Mouse (Mus musculus): ENCODE measurements around the gene Krtap1-4. TPM values are rescaled to one million over a fixed set of nuclear protein-coding genes. Genes with fewer than 3 reads are reported as not detected.
"Not testable (repeated sequence)": the region's sequence is repeated elsewhere in the genome, so short reads cannot be mapped to it uniquely, and the experiment has no call there.

The Krtap1-4 gene
- not detected in 2 replicates for polyA plus RNA-seq (2015; fragmentation: Nextera tagmentation; extraction: Ambion mirVana)

- no peak within 1 kb of the TSS for H3K4me3 ChIP-seq (replicated peaks)
- H3K4me1 ChIP-seq: no peaks in the 10 kb centered on the region
- ATAC-seq (replicated peaks; ENCODE audit: low FRiP score): no peak
- H3K9me3 ChIP-seq (replicated peaks): no peaks in the 10 kb centered on the region
- no peak within 1 kb of the TSS for H3K27ac ChIP-seq
- H3K36me3 ChIP-seq: no peaks in the 10 kb centered on the region
- no peak within 1 kb of the TSS for H3K4me2 ChIP-seq
- WGBS: 81% methylated on average over 5 of the region's 5 CpGs
- H3K27me3 ChIP-seq: no peaks in the 10 kb centered on the region
- no peak within 1 kb of the TSS for H3K9ac ChIP-seq
These were observed at the start of gene Krtap1-4 for GRCm38 (mm10) chr11:99583245-99583704. Gene Krtap1-4 (minus strand): TSS chr11:99583654.

- H3K27ac ChIP-seq: no peak overlapping the region
- no peak for ATAC-seq (replicated peaks; ENCODE audit: low FRiP score)
- no peak overlapping the region for H3K4me2 ChIP-seq
- no peaks in the 10 kb centered on the region for H3K27me3 ChIP-seq
- no peak overlapping the region for H3K9ac ChIP-seq
- no peak overlapping the region for H3K4me3 ChIP-seq (replicated peaks)
- WGBS: 79% methylated on average over 3 of the region's 3 CpGs
- no peaks in the 10 kb centered on the region for H3K36me3 ChIP-seq
- H3K9me3 ChIP-seq (replicated peaks): no peaks in the 10 kb centered on the region
- no peaks in the 10 kb centered on the region for H3K4me1 ChIP-seq
These were observed 47.4 kb upstream of the Krtap1-4 start for GRCm38 (mm10) chr11:99630890-99631289.

DNA sequence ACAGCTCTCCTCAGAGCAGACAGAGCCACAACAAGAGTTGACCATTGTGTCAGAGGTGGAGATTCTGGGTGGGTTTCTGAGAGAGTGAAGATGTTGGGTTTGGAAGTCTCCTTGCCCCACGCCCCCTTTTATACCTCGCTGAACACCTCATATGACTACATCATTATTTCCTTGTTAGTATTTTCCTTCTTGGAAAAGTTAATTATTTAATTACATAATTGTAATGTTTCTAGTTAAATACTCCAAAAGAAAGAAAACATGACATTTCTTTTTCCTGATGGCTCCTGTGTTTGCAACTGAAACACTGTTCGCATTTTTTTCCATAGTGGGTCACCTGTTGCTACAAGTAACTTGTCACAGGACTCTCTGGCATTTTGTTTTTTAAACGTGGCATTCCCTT lies 44.7 kb upstream of the Krtap1-4 start, which contains the start of gene Krtap4-1:
Gene Krtap4-1, minus strand, starts transcription at position 101 of the 400 bp plus-strand sequence.
- Histone ChIP-seq H3K27me3 (no peaks in the 10 kb centered on the region), H3K27ac (no peak within 1 kb of the TSS), H3K9me3 (replicated peaks) (no peaks in the 10 kb centered on the region), H3K9ac (no peak within 1 kb of the TSS), H3K4me3 (replicated peaks) (no peak within 1 kb of the TSS), H3K4me1 (no peaks in the 10 kb centered on the region), H3K4me2 (no peak within 1 kb of the TSS), H3K36me3 (no peaks in the 10 kb centered on the region)
- 86% methylated on average over 4 of the region's 4 CpGs for WGBS
- ATAC-seq (replicated peaks; ENCODE audit: low FRiP score): no peak

GRCm38 (mm10) chr11:99620335-99620734 lies 36.9 kb upstream of the Krtap1-4 start, which contains the start of gene Gm11562:
Gene Gm11562 (minus strand): TSS chr11:99620435.
- H3K36me3 ChIP-seq: no peaks in the 10 kb centered on the region
- no peaks in the 10 kb centered on the region for H3K27me3 ChIP-seq
- H3K27ac ChIP-seq: no peak within 1 kb of the TSS
- H3K9me3 ChIP-seq (replicated peaks): no peaks in the 10 kb centered on the region
- no peak within 1 kb of the TSS for H3K9ac ChIP-seq
- 82% methylated on average over 2 of the region's 2 CpGs for WGBS
- no peaks in the 10 kb centered on the region for H3K4me1 ChIP-seq
- no peak within 1 kb of the TSS for H3K4me2 ChIP-seq
- no peak within 1 kb of the TSS for H3K4me3 ChIP-seq (replicated peaks)
- ATAC-seq (replicated peaks; ENCODE audit: low FRiP score): no peak

- Histone ChIP-seq H3K9me3 (replicated peaks) (no peaks in the 10 kb centered on the region), H3K9ac (no peak within 1 kb of the TSS), H3K36me3 (no peaks in the 10 kb centered on the region), H3K27me3 (no peaks in the 10 kb centered on the region), H3K4me3 (replicated peaks) (no peak within 1 kb of the TSS), H3K27ac (no peak within 1 kb of the TSS), H3K4me2 (no peak within 1 kb of the TSS), H3K4me1 (no peaks in the 10 kb centered on the region)
- whole genome bisulfite sequencing: 76% methylated on average over 3 of the region's 3 CpGs
- no peak for ATAC-seq (replicated peaks; ENCODE audit: low FRiP score)
These were observed 31.4 kb upstream of the Krtap1-4 start, which contains the start of gene Krtap2-4 for GRCm38 (mm10) chr11:99614796-99615363. Gene Krtap2-4 (minus strand): TSS chr11:99614846.

- H3K27me3 ChIP-seq; H3K9ac ChIP-seq; H3K4me3 ChIP-seq (replicated peaks); H3K36me3 ChIP-seq; H3K4me1 ChIP-seq; ATAC-seq (replicated peaks; ENCODE audit: low FRiP score); H3K27ac ChIP-seq; H3K9me3 ChIP-seq (replicated peaks); H3K4me2 ChIP-seq: not testable (repeated sequence)
- 67% methylated on average over 1 of the region's 2 CpGs for WGBS
These were observed 26.6 kb upstream of the Krtap1-4 start, which contains the start of gene Gm11937 for GRCm38 (mm10) chr11:99610089-99610488. Gene Gm11937 (minus strand): TSS chr11:99610189.

DNA sequence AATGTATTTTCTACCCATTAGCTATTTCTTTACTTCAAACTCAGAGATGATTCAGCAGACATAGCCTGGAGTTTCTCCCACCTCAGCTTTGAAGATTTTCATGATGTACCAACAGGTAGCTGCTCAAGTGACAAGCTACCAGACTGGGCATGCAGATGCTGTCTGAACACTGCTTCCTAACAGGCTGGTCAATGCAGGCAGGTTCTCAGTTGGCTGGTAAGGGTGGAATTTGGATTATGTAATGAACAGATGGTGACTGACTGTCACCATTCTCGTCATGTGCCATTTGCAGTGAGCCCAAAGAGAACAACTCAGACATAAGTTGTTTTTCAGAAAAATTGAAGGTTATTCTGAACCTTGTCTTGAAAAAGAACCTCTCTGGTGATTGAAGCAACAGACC lies 25.7 kb upstream of the Krtap1-4 start:
- WGBS: 74% methylated on average over 1 of the region's 1 CpGs

DNA sequence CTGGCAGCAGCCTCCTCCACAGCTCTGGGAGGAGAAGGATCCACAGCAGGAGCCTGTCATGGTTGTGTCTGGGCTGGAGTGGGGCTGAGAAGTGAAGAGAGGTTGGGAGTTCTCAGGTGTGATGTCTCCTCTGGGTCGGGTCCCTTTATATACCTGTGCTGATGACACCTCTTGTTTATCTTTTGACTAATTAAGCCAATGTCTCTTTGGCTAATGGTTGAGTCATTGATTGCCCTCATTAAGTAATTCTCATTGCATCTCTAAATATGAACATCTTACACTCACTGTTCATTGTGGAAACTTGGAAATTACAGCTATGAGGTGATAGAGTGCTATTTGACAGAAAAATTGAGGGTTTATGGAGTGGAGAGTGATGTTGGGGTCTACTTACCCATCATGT lies 19.8 kb upstream of the Krtap1-4 start, which contains the start of gene Gm11938:
Gene Gm11938, minus strand, starts transcription at position 101 of the 400 bp plus-strand sequence.
- H3K36me3 ChIP-seq; H3K4me1 ChIP-seq; H3K4me2 ChIP-seq; H3K27me3 ChIP-seq; H3K9ac ChIP-seq; H3K4me3 ChIP-seq (replicated peaks); ATAC-seq (replicated peaks; ENCODE audit: low FRiP score); H3K9me3 ChIP-seq (replicated peaks); H3K27ac ChIP-seq: not testable (repeated sequence)
- 47% methylated on average over 1 of the region's 1 CpGs for WGBS

More for the DNA sequence above, 25.7 kb upstream of the Krtap1-4 start:
- Histone ChIP-seq H3K27ac (no peak overlapping the region), H3K4me1 (no peaks in the 10 kb centered on the region), H3K9me3 (replicated peaks) (no peaks in the 10 kb centered on the region), H3K4me2 (no peak overlapping the region), H3K9ac (no peak overlapping the region), H3K27me3 (0 out of 2 replicates have a peak, but pooled peaks cover 3% of the 10 kb centered on the region), H3K36me3 (no peaks in the 10 kb centered on the region), H3K4me3 (replicated peaks) (no peak overlapping the region)
- no peak for ATAC-seq (replicated peaks; ENCODE audit: low FRiP score)

- not testable (repeated sequence) for ATAC-seq (replicated peaks; ENCODE audit: low FRiP score)
- 73% methylated on average over 6 of the region's 6 CpGs for whole genome bisulfite sequencing
These were observed 14.3 kb upstream of the Krtap1-4 start, which contains the start of gene Krtap9-3 for GRCm38 (mm10) chr11:99597742-99598141. Gene Krtap9-3 (minus strand): TSS chr11:99598105.

DNA sequence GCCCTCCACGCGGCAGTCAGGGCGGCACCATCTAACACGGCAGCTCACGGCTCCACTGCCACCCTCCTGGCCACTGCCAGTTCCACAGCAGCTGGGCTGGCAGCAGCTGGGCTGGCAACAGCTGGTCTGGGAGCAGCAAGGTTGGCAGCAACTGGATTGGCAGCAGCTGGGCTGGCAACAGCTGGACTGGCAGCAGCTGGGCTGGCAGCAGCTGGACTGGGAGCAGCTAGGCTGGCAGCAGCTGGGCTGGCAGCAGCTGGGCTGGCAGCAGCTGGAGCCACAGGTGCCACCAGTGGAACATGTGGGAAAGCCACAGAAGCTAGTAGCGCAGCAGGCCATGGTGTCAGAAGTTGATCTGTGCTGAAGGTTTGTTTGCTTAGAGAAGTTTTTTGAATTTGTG lies 7.5 kb upstream of the Krtap1-4 start, which contains the start of gene Krtap1-3:
Gene Krtap1-3, minus strand, starts transcription at position 359 of the 400 bp plus-strand sequence.
- Histone ChIP-seq H3K36me3 (no peaks in the 10 kb centered on the region), H3K27me3 (no peaks in the 10 kb centered on the region), H3K4me3 (replicated peaks) (no peak within 1 kb of the TSS), H3K9me3 (replicated peaks) (no peaks in the 10 kb centered on the region), H3K27ac (no peak within 1 kb of the TSS), H3K4me1 (no peaks in the 10 kb centered on the region), H3K4me2 (no peak within 1 kb of the TSS), H3K9ac (no peak within 1 kb of the TSS)
- no peak for ATAC-seq (replicated peaks; ENCODE audit: low FRiP score)
- WGBS: 78% methylated on average over 6 of the region's 6 CpGs

More at GRCm38 (mm10) chr11:99597742-99598141, 14.3 kb upstream of the Krtap1-4 start, which contains the start of gene Krtap9-3:
- not testable (repeated sequence) for H3K4me3 ChIP-seq (replicated peaks); H3K36me3 ChIP-seq; H3K4me2 ChIP-seq; H3K4me1 ChIP-seq; H3K27ac ChIP-seq; H3K27me3 ChIP-seq; H3K9me3 ChIP-seq (replicated peaks); H3K9ac ChIP-seq

- Histone ChIP-seq H3K4me3 (replicated peaks) (no peak overlapping the region), H3K4me2 (no peak overlapping the region), H3K9ac (no peak overlapping the region), H3K27ac (no peak overlapping the region), H3K9me3 (replicated peaks) (no peaks in the 10 kb centered on the region), H3K36me3 (no peaks in the 10 kb centered on the region), H3K4me1 (no peaks in the 10 kb centered on the region), H3K27me3 (no peaks in the 10 kb centered on the region)
- WGBS: 89% methylated on average over 7 of the region's 7 CpGs
- no peak for ATAC-seq (replicated peaks; ENCODE audit: low FRiP score)
These were observed 1.6 kb upstream of the Krtap1-4 start for GRCm38 (mm10) chr11:99585096-99585495.

- no peak for ATAC-seq (replicated peaks; ENCODE audit: low FRiP score)
- Histone ChIP-seq H3K9me3 (replicated peaks) (no peaks in the 10 kb centered on the region), H3K4me2 (no peak overlapping the region), H3K27ac (no peak overlapping the region), H3K4me3 (replicated peaks) (no peak overlapping the region), H3K9ac (no peak overlapping the region), H3K4me1 (no peaks in the 10 kb centered on the region), H3K27me3 (no peaks in the 10 kb centered on the region), H3K36me3 (no peaks in the 10 kb centered on the region)
- 82% methylated on average over 6 of the region's 6 CpGs for WGBS
These were observed 1.9 kb downstream of the Krtap1-4 start for GRCm38 (mm10) chr11:99581564-99581963.
